Mouse (Mus musculus) lung, postnatal 10 days (tissue): ENCODE data around the gene Slamf9.
A peak's percentile ranks its signal among the peaks of the same experiment; 100 is the strongest.

ENCODE experiments used
- DNase-seq: peaks from one replicate; pipeline ENCODE4 v3.0.0; 2021

The Slamf9 gene

DNA sequence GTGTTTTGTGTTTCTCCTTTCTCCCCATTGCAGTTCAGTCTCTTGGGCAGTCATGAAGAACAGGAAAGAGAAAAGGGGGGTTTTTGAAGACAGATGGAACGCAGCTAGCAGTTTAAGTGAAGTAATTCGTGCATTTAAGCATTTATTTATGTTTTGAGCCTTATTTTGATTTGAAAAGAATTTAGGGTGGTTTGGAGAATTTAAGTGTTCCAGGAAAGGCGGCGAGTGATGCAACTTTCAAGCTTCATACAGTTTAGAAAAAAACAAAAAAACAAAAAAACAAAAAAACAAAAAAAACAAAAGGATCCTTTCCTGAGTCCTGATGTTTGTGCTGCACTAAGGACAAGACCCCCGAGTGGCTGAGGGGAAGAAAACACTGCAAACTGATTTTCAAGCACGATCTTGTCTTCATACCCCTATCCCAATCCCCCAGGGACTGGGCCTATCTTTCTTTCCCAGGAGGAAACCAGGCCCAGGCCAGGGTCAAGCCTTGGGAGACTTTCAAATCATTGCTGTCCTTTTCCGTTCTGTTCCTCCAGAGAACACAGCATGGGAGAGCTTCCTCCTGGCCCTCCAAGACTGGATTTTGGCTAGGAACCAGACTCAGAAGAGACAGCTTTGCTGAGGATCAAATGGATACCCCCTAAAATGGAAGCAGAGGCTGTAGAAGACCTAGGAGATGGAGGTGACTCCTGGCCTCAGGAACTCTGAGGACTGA lies 39.6 kb downstream of the Slamf9 start:
- no peak for DNase-seq

DNA sequence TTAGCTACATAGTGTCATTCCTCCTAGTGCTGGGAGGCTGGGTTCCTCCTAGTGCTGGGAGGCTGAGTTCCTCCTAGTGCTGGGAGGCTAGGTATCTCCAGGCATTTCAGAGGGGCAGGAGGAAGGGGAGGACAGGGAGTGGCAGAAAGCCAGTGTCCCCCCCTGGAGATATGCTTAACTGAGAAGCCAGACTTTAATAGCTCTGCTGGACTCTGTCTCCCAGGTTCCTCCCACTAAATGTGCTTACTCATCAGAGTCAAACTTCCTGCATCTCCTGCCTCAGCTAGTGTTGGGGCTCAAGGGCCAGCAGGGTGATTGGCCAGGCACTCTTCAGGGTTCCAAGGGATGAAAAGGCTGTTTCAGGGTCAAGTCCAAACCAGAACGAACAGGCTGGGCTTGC lies 40.2 kb downstream of the Slamf9 start:
- no peak for DNase-seq

GRCm38 (mm10) chr1:172518013-172518412 lies 42.9 kb downstream of the Slamf9 start:
- peak; percentile 25 for DNase-seq

DNA sequence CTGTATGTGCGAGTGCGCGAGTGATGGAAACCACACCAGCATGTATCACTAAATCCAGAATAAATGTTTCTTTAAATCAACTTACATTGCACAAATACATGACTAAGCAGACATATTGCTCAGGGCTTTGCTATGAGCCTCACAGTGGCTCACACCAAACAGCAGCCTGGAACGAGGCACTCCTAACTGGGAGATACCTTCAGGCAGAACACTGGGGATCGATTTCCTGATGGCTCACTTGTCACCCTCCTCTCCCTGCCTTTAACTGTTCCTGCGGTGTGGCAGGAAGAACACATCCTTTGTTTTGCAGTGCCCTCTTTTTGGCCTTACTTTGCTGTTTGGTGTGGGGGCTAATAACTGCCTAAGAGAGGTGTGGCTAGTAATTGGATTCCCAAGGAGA lies 44.5 kb downstream of the Slamf9 start:
- no peak for DNase-seq

GRCm38 (mm10) chr1:172520576-172521440 lies 45.6 kb downstream of the Slamf9 start, which contains the start of gene Cfap45:
Cfap45 (plus strand) TSS chr1:172520801.
- peak; percentile 94 for DNase-seq

- DNase-seq = no peak
Observed at GRCm38 (mm10) chr1:172522524-172522923, 47.4 kb downstream of the Slamf9 start.

GRCm38 (mm10) chr1:172523699-172524101 lies 48.5 kb downstream of the Slamf9 start:
- peak; percentile 88 for DNase-seq

DNA sequence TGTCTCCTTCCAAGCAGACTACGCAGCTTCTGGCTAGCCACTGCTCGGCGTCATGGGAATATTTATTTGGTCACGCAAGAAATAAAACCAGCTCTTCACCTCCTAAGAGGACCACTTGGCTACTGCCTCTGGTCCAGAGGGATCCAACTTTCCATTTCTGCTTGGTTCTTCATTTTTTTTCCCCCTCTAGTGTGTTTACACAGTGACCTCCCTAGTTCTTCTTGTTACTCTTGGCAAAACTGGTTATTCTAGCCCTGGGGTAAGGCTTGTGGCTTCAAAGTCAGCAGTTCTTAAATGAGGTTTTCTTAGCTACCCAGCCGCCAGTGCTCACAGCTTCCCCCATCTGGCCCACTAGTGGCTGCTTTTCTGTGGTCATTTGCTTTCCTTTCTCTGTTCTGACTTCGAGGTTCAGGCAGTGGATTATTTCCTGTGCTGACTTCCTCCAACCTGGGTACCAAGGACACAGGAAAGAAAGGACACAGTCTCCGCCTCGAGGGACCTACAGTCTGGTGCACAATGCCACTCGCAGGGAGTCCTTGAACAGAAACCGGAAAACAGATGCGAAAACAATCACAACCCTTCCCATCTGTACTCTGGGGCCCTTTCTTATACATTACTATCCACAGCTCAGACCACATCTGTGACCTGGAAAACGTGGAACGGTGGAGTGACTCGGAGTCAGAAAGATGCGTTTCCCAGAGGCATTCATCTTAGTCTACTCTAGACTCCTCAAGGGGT lies 50.0 kb downstream of the Slamf9 start:
- DNase-seq = peak; percentile 76

DNA sequence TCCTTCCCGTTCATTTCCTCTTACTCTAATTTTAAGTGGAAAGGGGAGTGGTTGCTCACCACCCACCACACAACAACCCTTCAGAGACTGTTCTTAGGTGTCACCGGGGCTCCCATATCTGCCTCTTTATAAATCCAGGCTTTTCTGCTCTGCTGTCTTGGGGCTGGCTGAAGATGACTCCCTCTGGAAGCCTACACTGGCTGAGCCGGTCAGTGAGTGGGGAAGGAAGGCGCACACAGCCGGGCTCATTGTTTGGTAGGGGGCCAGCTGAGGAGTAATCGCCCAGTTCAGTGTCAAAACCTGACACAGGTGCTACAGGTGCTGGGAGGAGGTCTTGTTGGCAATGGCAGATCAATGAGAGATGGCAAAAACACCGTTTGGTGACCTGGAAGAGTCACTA lies 50.8 kb downstream of the Slamf9 start:
- DNase-seq = no peak

DNA sequence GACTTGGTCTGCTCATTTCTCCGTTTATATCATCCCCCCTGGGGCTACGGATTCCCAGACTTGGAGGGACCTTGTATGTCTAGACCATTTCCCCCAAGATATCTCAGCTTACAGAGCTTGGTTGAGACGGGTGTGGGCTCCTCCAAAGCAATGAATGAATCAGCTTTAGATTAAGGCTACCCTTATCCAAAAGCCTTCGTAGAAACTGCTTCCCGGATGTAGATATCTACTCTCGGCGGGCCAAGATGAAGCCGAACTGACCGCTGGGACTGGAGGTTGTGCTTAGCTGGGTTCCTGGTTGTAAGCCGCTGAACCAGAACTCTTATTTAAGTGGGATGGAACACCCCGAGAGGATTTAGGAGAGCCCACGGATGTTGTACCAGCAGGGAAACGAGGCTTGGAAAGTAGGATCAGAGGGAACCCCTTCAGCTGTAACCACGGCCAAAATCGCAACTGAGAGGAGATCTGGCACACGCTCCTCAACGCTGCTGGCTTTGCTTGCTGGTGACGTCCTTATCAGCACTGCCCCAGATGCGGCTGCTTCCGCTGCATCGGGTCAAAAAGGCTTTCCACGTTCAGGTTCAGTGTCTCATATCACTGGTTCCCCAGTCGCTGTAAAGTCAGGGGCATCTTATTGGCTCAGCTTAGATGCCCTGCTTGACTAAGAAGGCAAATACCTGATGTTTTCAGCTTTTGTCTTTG lies 51.4 kb downstream of the Slamf9 start:
- peak; percentile 72 for DNase-seq

DNA sequence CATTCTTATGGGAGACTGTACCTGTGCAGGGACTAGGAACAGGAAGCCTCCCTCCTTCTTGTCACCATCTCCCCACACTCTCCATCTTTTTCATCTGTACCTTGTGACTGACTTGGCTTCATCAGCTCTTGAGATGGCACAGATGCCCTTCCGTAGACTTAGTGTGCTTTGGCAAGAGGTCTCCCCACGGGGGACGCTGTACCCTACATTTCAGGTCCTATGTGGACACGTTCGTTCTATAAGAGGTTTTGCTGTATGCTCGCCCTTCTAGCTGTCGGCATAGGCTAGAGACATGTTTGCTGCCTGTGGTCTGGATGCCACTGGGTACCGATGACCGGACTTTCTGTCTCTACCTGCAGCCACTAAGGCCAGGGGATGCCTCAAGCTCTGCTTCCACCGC lies 52.3 kb downstream of the Slamf9 start:
- DNase-seq = no peak
